Mouse (Mus musculus): ENCODE results near the gene Lrba. TPM values are rescaled to one million over a fixed set of nuclear protein-coding genes. Genes with fewer than 3 reads are reported as not detected.
A peak's percentile ranks its signal among the peaks of the same experiment; 100 is the strongest.

Lrba gene
- polyA plus RNA-seq, 1 experiment from 2014 or later = 4.6 TPM

DNA sequence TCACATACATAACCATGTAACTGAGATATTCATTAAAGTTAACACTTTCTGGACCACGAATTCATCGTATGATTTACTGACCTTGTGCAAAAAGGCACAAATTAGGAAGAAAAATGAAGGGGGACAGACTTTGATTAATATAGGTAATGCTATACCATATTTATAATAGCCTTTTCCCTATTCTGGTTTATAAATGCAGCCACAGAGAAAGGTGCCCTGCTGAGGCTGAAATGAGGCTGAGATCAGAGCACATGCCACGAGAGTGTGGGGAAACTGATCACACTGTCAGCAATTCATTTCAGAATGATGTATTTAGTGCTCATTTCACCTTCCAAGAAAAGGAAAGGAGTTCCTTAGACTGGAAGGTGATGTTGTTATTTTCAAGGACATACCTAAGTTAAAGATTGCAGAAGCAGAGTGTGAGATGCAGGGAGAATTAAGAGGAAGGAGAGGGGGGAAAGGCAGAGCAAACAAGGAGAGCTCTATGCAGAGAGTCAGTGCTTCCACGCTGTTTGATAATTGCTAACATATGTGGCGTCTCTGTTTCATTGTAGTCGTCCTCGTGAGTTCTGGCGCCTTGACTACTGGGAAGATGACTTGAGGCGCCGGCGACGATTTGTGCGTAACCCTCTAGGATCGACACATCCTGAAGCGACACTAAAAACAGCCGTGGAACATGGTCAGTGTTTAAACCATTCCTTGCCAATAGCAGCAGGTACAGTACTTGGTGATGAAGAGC, 307.2 kb downstream of the Lrba start:
- WGBS = 70% methylated on average over 16 of the region's 16 CpGs
- Histone ChIP-seq H3K9me3 (no peaks in the 10 kb centered on the region), H3K4me3 (replicated peaks) (no peak overlapping the region), H3K4me2 (no peak overlapping the region), H3K4me1 (no peaks in the 10 kb centered on the region), H3K36me3 (no peaks in the 10 kb centered on the region), H3K9ac (no peak overlapping the region), H3K27me3 (replicated peaks) (no peaks in the 10 kb centered on the region), H3K27ac (no peak overlapping the region)
- no peak for ATAC-seq (ENCODE audit: insufficient read depth, low FRiP score, low read depth)

- H3K9ac ChIP-seq = no peak overlapping the region
- ATAC-seq (ENCODE audit: insufficient read depth, low FRiP score, low read depth) = no peak
- no peaks in the 10 kb centered on the region for H3K27me3 ChIP-seq (replicated peaks)
- H3K4me3 ChIP-seq (replicated peaks) = no peak overlapping the region
- H3K27ac ChIP-seq = no peak overlapping the region
- no peak overlapping the region for H3K4me2 ChIP-seq
- no peaks in the 10 kb centered on the region for H3K36me3 ChIP-seq
- H3K9me3 ChIP-seq = no peaks in the 10 kb centered on the region
- 84% methylated on average over 1 of the region's 1 CpGs for WGBS
- H3K4me1 ChIP-seq = no peaks in the 10 kb centered on the region
Measured at GRCm38 (mm10) chr3:86536751-86537150, 312.3 kb downstream of the Lrba start.

- Histone ChIP-seq H3K4me3 (replicated peaks) (no peak overlapping the region), H3K36me3 (no peaks in the 10 kb centered on the region), H3K9ac (no peak overlapping the region), H3K27me3 (replicated peaks) (no peaks in the 10 kb centered on the region), H3K27ac (no peak overlapping the region), H3K9me3 (no peaks in the 10 kb centered on the region), H3K4me2 (no peak overlapping the region), H3K4me1 (no peaks in the 10 kb centered on the region)
- ATAC-seq (ENCODE audit: insufficient read depth, low FRiP score, low read depth) = no peak; the same call in 1 of the 2 replicates
- WGBS = 32% methylated on average over 13 of the region's 13 CpGs
Measured at GRCm38 (mm10) chr3:86538645-86539554, 314.4 kb downstream of the Lrba start.

DNA sequence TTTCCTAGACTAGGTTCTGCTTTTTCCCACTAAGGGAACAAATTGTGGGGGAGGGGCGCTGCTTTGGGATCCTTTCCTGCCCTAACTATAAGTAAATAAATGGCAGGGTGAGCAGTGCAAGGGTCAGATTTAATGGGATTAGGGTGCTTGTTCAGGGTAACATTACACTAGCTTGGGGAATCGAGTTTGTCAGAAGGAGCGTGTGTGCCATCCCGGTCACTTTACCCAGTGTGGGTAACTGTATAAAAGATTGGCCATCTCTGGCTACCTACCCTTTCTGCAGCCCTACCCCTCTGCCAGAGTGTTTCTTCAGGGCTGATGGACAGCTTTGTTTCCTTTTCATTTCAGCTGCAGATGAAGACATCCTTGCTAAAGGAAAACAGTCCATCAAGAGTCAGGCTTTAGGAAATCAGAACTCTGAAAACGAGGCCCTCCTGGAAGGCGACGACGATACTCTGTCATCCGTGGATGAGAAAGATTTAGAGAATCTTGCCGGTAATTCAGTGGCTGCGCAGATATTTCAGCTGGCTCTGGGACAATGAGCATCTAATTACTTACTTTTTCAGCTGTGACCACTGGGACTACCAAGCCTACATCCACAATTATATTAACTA, 315.2 kb downstream of the Lrba start:
- Histone ChIP-seq H3K27me3 (replicated peaks) (no peaks in the 10 kb centered on the region; the same call in 1 of the 2 replicates), H3K27ac (no peak overlapping the region), H3K4me1 (no peaks in the 10 kb centered on the region), H3K4me3 (replicated peaks) (no peak overlapping the region), H3K36me3 (no peaks in the 10 kb centered on the region), H3K9me3 (no peaks in the 10 kb centered on the region), H3K9ac (no peak overlapping the region), H3K4me2 (no peak overlapping the region)
- ATAC-seq (ENCODE audit: insufficient read depth, low FRiP score, low read depth) = no peak
- 59% methylated on average over 11 of the region's 11 CpGs for WGBS

GRCm38 (mm10) chr3:86541074-86541614, 316.7 kb downstream of the Lrba start:
- no peaks in the 10 kb centered on the region; the same call in 1 of the 2 replicates for H3K27me3 ChIP-seq (replicated peaks)
- H3K9me3 ChIP-seq = no peaks in the 10 kb centered on the region
- no peak overlapping the region for H3K4me2 ChIP-seq
- ATAC-seq (ENCODE audit: insufficient read depth, low FRiP score, low read depth) = no peak
- H3K4me3 ChIP-seq (replicated peaks) = no peak overlapping the region
- WGBS = 74% methylated on average over 4 of the region's 4 CpGs
- H3K27ac ChIP-seq = no peak overlapping the region
- no peak overlapping the region for H3K9ac ChIP-seq
- no peaks in the 10 kb centered on the region for H3K36me3 ChIP-seq
- no peaks in the 10 kb centered on the region for H3K4me1 ChIP-seq

- Histone ChIP-seq H3K27ac (no peak overlapping the region), H3K9me3 (no peaks in the 10 kb centered on the region)
- no peak for ATAC-seq (ENCODE audit: insufficient read depth, low FRiP score, low read depth)
Measured at GRCm38 (mm10) chr3:86541863-86542397, 317.4 kb downstream of the Lrba start.

GRCm38 (mm10) chr3:86544785-86545184, 320.3 kb downstream of the Lrba start:
- Histone ChIP-seq H3K4me3 (replicated peaks) (peak overlapping the region; percentile 14; the same call in 1 of the 2 replicates), H3K9ac (no peak overlapping the region), H3K9me3 (no peaks in the 10 kb centered on the region), H3K36me3 (no peaks in the 10 kb centered on the region), H3K27ac (no peak overlapping the region), H3K4me1 (peaks cover 13% of the 10 kb centered on the region), H3K27me3 (replicated peaks) (peaks cover 17% of the 10 kb centered on the region), H3K4me2 (no peak overlapping the region)
- WGBS = 45% methylated on average over 3 of the region's 3 CpGs
- no peak for ATAC-seq (ENCODE audit: insufficient read depth, low FRiP score, low read depth)

More at GRCm38 (mm10) chr3:86541863-86542397, 317.4 kb downstream of the Lrba start:
- no peaks in the 10 kb centered on the region for H3K36me3 ChIP-seq
- peaks cover 6% of the 10 kb centered on the region for H3K27me3 ChIP-seq (replicated peaks)
- no peak overlapping the region for H3K4me2 ChIP-seq
- peaks cover 7% of the 10 kb centered on the region for H3K4me1 ChIP-seq
- no peak overlapping the region for H3K4me3 ChIP-seq (replicated peaks)
- no peak overlapping the region for H3K9ac ChIP-seq
- WGBS = 75% methylated on average over 1 of the region's 1 CpGs

DNA sequence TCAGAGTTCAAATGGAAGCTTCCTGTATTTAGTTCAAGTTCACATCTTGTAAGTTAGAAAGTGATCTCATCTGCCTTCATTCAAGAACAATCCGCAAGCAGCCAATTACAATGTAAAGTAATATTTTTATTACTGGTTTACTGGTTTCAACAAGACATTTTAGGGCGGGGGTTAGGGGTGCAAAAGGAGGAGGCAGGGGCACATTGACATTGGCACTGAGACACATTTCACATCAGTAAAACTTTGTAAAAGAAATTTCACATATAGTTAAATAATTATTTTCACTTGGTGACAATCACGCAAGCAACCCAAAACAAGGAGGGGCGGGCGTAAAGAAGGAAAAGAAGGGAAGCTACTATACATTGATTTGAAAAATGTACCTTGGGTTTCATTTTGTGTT, 321.5 kb downstream of the Lrba start:
- H3K27ac ChIP-seq = no peak overlapping the region
- peaks cover 26% of the 10 kb centered on the region for H3K27me3 ChIP-seq (replicated peaks)
- H3K9me3 ChIP-seq = no peaks in the 10 kb centered on the region
- H3K4me3 ChIP-seq (replicated peaks) = peak overlapping the region; percentile 39
- no peak overlapping the region for H3K9ac ChIP-seq
- no peak for ATAC-seq (ENCODE audit: insufficient read depth, low FRiP score, low read depth)
- WGBS = 30% methylated on average over 5 of the region's 5 CpGs
- H3K4me2 ChIP-seq = peak overlapping the region; percentile 55
- no peaks in the 10 kb centered on the region for H3K36me3 ChIP-seq
- peaks cover 13% of the 10 kb centered on the region for H3K4me1 ChIP-seq

DNA sequence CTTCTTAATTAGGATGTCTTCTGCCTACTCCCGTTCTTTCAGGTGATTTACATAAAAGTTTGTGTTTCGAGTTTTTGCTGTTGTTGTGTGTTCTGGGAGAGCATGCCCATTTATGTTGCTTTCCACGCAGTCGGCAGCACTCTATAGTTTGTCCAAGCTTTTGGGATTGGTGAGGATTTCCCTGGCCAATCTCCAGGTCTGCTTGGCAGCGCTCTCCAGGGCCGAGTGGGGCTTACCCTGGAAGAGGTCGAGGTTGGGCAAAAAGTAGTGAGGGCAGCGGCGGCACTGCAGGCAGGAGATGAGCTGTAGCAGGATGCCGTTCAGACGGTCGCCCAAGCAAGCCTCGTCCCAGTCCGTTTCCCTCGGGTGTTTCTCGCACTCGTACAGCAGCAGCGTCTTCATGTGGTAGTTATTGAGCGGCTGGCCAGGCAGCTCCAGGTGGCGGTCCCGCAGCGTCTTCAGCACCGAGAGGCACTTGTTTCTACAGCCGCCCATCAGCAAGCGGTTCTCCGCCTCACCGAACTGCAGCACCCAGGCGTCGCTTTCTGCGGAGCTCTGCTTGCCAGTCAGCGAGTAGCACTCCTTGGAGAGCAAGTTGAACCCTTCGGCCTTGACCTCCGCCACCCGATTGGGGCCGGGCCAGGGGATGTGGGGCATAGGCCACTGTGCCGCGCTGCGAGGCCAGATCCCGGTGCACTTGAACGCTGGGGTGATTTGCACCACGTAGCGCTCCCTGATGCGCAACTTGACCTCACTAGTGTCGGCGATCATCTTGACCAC, 322.2 kb downstream of the Lrba start:
- Histone ChIP-seq H3K4me2 (peak overlapping the region; percentile 55), H3K27me3 (replicated peaks) (peaks cover 33% of the 10 kb centered on the region), H3K9me3 (no peaks in the 10 kb centered on the region), H3K4me1 (peaks cover 13% of the 10 kb centered on the region), H3K36me3 (no peaks in the 10 kb centered on the region), H3K4me3 (replicated peaks) (peak overlapping the region; percentile 39), H3K9ac (no peak overlapping the region), H3K27ac (peak overlapping the region; percentile 49; the same call in 1 of the 2 replicates)
- WGBS = 1% methylated on average over 45 of the region's 45 CpGs
- no peak for ATAC-seq (ENCODE audit: insufficient read depth, low FRiP score, low read depth)

GRCm38 (mm10) chr3:86547251-86547791, 322.8 kb downstream of the Lrba start:
- whole genome bisulfite sequencing = 5% methylated on average over 42 of the region's 42 CpGs
- H3K27ac ChIP-seq = peak overlapping the region; percentile 49; the same call in 1 of the 2 replicates
- no peak overlapping the region for H3K9ac ChIP-seq
- ATAC-seq (ENCODE audit: insufficient read depth, low FRiP score, low read depth) = no peak; the same call in 1 of the 2 replicates
- H3K36me3 ChIP-seq = no peaks in the 10 kb centered on the region
- no peaks in the 10 kb centered on the region for H3K9me3 ChIP-seq
- H3K4me2 ChIP-seq = peak overlapping the region; percentile 55
- peaks cover 39% of the 10 kb centered on the region for H3K27me3 ChIP-seq (replicated peaks)
- peak overlapping the region; percentile 39 for H3K4me3 ChIP-seq (replicated peaks)
- peaks cover 13% of the 10 kb centered on the region for H3K4me1 ChIP-seq

All from stomach, embryonic 15.5 days (tissue).